Mouse (Mus musculus): ENCODE results near the gene Npr1. TPM values are rescaled to one million over a fixed set of nuclear protein-coding genes. Genes with fewer than 3 reads are reported as not detected.
A peak's percentile ranks its signal among the peaks of the same experiment; 100 is the strongest.

Gene Npr1
- polyA plus RNA-seq, 1 experiment from 2014 or later = 1.7 TPM

DNA sequence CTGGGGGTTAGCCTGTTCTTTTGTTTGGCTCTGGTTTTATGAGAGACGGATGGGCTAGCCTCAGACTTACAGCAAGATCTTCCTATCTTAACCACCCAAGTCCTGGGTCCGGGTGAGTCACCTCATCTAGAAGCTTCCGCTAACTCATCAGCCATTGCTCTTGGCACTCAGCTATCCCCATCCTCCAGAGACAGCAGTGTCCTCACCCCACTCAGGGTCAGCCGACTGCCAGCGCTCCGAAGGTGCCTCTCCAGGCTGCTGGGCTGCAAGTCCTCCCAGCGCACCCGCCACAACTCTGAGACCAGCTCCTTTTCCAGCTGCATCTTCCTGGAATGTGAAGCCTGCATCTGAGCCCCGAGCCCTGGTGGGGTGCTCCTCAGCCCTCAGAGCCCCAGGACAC lies 5.9 kb downstream of the Npr1 start:
- no peaks in the 10 kb centered on the region for H3K4me1 ChIP-seq (ENCODE audit: control insufficient read depth, insufficient read depth, low read length)
- H3K9ac ChIP-seq (replicated peaks; ENCODE audit: low read length) = no peak overlapping the region
- DNase-seq (ENCODE audit: low spot score) = no peak
- no peak overlapping the region for H3K4me3 ChIP-seq (ENCODE audit: low read depth, low read length)
- H3K9me3 ChIP-seq (replicated peaks; ENCODE audit: control insufficient read depth, low read length) = no peaks in the 10 kb centered on the region
- 83% methylated on average over 9 of the region's 9 CpGs for WGBS
- H3K4me2 ChIP-seq (ENCODE audit: low read depth, low read length) = no peak overlapping the region
- no peak for ATAC-seq (replicated peaks; ENCODE audit: insufficient number of reproducible peaks, low FRiP score, low TSS enrichment, low read depth)
- H3K27ac ChIP-seq (replicated peaks; ENCODE audit: low read depth, low read length) = no peak overlapping the region
- H3K36me3 ChIP-seq (replicated peaks; ENCODE audit: control insufficient read depth, insufficient read depth, low read depth, low read length) = no peaks in the 10 kb centered on the region
- H3K27me3 ChIP-seq (ENCODE audit: control insufficient read depth, insufficient read depth, low read length) = peaks cover 15% of the 10 kb centered on the region

DNA sequence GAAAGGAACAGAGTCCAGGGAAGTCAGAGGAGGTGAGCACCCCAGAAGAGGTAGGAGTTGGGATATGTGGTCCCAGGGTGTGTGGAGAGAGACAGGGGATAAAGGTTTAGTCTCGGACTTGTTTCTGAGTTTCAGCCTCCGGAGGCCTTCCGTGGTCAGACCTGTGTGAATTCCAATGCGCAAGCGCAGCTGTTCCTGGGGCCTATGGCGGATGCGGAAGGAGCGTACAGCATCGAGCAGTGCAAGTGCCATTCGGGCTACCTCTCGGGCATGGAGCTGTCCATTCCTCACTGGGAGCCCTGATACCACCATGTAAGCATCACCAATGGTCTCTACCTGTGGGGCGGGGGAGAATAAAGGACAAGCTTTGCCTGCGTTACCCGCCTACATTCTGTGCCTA lies 10.7 kb downstream of the Npr1 start:
- DNase-seq (ENCODE audit: low spot score) = no peak
- H3K36me3 ChIP-seq (replicated peaks; ENCODE audit: control insufficient read depth, insufficient read depth, low read depth, low read length) = no peaks in the 10 kb centered on the region
- H3K4me1 ChIP-seq (ENCODE audit: control insufficient read depth, insufficient read depth, low read length) = no peaks in the 10 kb centered on the region
- H3K27me3 ChIP-seq (ENCODE audit: control insufficient read depth, insufficient read depth, low read length) = no peaks in the 10 kb centered on the region
- H3K9me3 ChIP-seq (replicated peaks; ENCODE audit: control insufficient read depth, low read length) = no peaks in the 10 kb centered on the region
- H3K9ac ChIP-seq (replicated peaks; ENCODE audit: low read length) = no peak overlapping the region
- H3K4me2 ChIP-seq (ENCODE audit: low read depth, low read length) = no peak overlapping the region
- H3K4me3 ChIP-seq (ENCODE audit: low read depth, low read length) = no peak overlapping the region
- H3K27ac ChIP-seq (replicated peaks; ENCODE audit: low read depth, low read length) = no peak overlapping the region
- 88% methylated on average over 14 of the region's 14 CpGs for WGBS
- no peak for ATAC-seq (replicated peaks; ENCODE audit: insufficient number of reproducible peaks, low FRiP score, low TSS enrichment, low read depth)

DNA sequence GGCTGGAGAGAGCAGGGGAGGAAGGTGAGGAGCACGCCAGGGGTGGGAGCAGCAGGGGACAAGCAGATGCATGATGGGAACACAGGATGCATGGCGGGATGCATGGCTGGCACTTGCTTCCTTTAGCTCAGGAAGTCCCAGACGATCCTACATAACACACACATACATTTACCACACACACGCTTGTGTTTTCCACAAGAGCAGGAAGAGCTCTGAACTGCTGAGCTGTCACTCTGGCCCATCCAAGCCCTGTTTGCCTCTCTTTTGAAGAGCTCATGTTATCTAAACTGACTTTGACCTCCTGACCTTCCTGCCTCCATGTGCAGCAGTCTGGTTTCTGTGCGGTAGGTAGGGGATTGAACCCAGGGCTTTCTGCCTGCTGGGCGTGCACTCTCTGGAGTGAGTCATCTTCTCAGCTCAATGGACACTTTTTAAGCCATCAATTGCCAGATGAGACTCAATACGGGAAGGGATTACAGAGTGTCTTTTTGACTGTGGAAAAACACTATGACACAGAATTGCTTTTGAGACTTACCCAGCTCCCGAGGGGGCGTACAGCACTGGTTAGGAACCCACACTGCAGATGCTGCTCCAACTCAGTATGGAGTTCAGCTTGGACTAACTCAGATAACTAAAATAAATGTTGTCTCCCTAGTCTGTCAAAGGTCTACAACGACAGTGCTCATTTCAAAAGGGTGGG lies 14.1 kb downstream of the Npr1 start:
- no peak overlapping the region for H3K4me3 ChIP-seq (ENCODE audit: low read depth, low read length)

DNA sequence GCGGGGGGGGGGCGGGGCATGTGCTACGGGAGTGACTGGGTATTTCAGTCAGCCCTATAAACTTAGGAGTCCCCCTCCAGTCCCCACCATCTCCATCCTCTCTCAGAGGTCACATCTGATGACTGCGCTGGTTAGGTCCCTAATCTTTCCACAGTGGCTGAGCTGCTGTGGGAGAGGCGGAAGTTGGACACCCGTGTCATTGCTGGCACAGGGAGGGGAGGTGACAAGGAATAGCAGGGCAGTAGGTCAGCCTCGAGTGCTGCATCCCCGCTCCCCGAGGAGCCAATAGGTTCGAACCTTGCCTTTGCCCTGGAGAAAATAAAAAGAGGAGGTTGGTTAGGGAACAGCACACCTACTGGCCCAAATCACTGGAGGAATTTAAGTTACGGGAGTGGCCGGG lies 14.8 kb downstream of the Npr1 start:
- ATAC-seq (replicated peaks; ENCODE audit: insufficient number of reproducible peaks, low FRiP score, low TSS enrichment, low read depth) (no peak), DNase-seq (ENCODE audit: low spot score) (no peak)
- no peak overlapping the region for H3K4me3 ChIP-seq (ENCODE audit: low read depth, low read length)
- 0 out of 2 replicates have a peak overlapping the region, but pooled peaks have one; percentile 9 for H3K9ac ChIP-seq (replicated peaks; ENCODE audit: low read length)
- H3K4me1 ChIP-seq (ENCODE audit: control insufficient read depth, insufficient read depth, low read length) = no peaks in the 10 kb centered on the region; the same call in 1 of the 2 replicates
- H3K27me3 ChIP-seq (ENCODE audit: control insufficient read depth, insufficient read depth, low read length) = no peaks in the 10 kb centered on the region
- H3K4me2 ChIP-seq (ENCODE audit: low read depth, low read length) = no peak overlapping the region
- H3K9me3 ChIP-seq (replicated peaks; ENCODE audit: control insufficient read depth, low read length) = no peaks in the 10 kb centered on the region
- 30% methylated on average over 12 of the region's 12 CpGs for WGBS
- no peak overlapping the region for H3K27ac ChIP-seq (replicated peaks; ENCODE audit: low read depth, low read length)
- H3K36me3 ChIP-seq (replicated peaks; ENCODE audit: control insufficient read depth, insufficient read depth, low read depth, low read length) = no peaks in the 10 kb centered on the region

More for the DNA sequence above, 14.1 kb downstream of the Npr1 start:
- Histone ChIP-seq H3K9ac (replicated peaks; ENCODE audit: low read length) (no peak overlapping the region), H3K4me1 (ENCODE audit: control insufficient read depth, insufficient read depth, low read length) (no peaks in the 10 kb centered on the region; the same call in 1 of the 2 replicates), H3K36me3 (replicated peaks; ENCODE audit: control insufficient read depth, insufficient read depth, low read depth, low read length) (no peaks in the 10 kb centered on the region), H3K27ac (replicated peaks; ENCODE audit: low read depth, low read length) (no peak overlapping the region), H3K9me3 (replicated peaks; ENCODE audit: control insufficient read depth, low read length) (no peaks in the 10 kb centered on the region), H3K27me3 (ENCODE audit: control insufficient read depth, insufficient read depth, low read length) (no peaks in the 10 kb centered on the region), H3K4me2 (ENCODE audit: low read depth, low read length) (no peak overlapping the region)
- WGBS = 47% methylated on average over 10 of the region's 10 CpGs
- ATAC-seq (replicated peaks; ENCODE audit: insufficient number of reproducible peaks, low FRiP score, low TSS enrichment, low read depth) (no peak), DNase-seq (ENCODE audit: low spot score) (no peak)

DNA sequence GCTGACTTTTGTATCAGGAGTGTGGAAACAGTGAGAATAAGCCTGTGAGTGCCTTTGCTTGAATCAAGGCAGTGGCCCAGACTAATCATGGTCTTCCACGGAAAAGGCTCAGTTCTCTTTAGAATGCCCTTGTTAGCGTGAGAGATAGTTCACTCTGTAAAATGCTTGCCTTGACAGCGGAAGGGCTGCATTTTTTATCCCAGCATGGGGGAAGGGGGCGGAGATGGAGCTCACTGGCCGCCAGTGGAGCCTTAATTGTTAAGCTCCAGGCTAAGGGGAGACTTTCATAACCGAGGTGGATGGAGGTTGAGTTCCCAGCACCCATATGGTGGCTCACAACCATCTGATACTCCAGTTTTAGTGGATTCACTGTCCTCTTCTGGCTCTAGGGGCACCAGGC lies 17.0 kb downstream of the Npr1 start:
- no peak overlapping the region for H3K9ac ChIP-seq (replicated peaks; ENCODE audit: low read length)
- ATAC-seq (replicated peaks; ENCODE audit: insufficient number of reproducible peaks, low FRiP score, low TSS enrichment, low read depth) (no peak), DNase-seq (ENCODE audit: low spot score) (no peak)
- no peak overlapping the region for H3K27ac ChIP-seq (replicated peaks; ENCODE audit: low read depth, low read length)
- no peaks in the 10 kb centered on the region for H3K27me3 ChIP-seq (ENCODE audit: control insufficient read depth, insufficient read depth, low read length)
- no peaks in the 10 kb centered on the region; the same call in 1 of the 2 replicates for H3K4me1 ChIP-seq (ENCODE audit: control insufficient read depth, insufficient read depth, low read length)
- H3K36me3 ChIP-seq (replicated peaks; ENCODE audit: control insufficient read depth, insufficient read depth, low read depth, low read length) = no peaks in the 10 kb centered on the region
- no peak overlapping the region for H3K4me3 ChIP-seq (ENCODE audit: low read depth, low read length)
- H3K4me2 ChIP-seq (ENCODE audit: low read depth, low read length) = no peak overlapping the region
- WGBS = 36% methylated on average over 6 of the region's 6 CpGs
- H3K9me3 ChIP-seq (replicated peaks; ENCODE audit: control insufficient read depth, low read length) = no peaks in the 10 kb centered on the region

DNA sequence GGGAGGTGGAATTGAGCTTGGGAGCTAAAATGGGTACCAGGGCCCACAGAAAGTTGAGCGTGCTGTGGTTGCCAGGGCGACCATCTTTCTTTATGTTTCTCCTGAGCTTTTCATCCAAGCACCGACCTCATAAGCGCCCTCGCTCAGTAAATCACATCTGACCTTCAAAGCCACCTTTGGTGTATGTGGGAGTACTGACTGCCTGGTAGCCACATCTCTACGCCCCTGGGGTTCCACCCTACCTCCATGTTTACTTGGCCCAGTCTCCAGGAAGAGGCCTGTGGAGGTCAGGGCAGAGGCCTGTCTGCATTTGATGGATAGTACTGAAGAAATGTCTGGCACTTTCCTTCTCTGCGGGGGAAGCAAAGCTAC lies 18.6 kb downstream of the Npr1 start:
- 41% methylated on average over 7 of the region's 7 CpGs for WGBS
- H3K9me3 ChIP-seq (replicated peaks; ENCODE audit: control insufficient read depth, low read length) = no peaks in the 10 kb centered on the region
- DNase-seq (ENCODE audit: low spot score) = no peak
- H3K4me2 ChIP-seq (ENCODE audit: low read depth, low read length) = peak overlapping the region; percentile 29
- 0 out of 2 replicates have a peak, but pooled peaks have one; percentile 6 for ATAC-seq (replicated peaks; ENCODE audit: insufficient number of reproducible peaks, low FRiP score, low TSS enrichment, low read depth)
- no peaks in the 10 kb centered on the region; the same call in 1 of the 2 replicates for H3K4me1 ChIP-seq (ENCODE audit: control insufficient read depth, insufficient read depth, low read length)
- peak overlapping the region; percentile 43 for H3K9ac ChIP-seq (replicated peaks; ENCODE audit: low read length)
- H3K27me3 ChIP-seq (ENCODE audit: control insufficient read depth, insufficient read depth, low read length) = no peaks in the 10 kb centered on the region
- H3K4me3 ChIP-seq (ENCODE audit: low read depth, low read length) = peak overlapping the region; percentile 13; the same call in 1 of the 2 replicates
- no peaks in the 10 kb centered on the region for H3K36me3 ChIP-seq (replicated peaks; ENCODE audit: control insufficient read depth, insufficient read depth, low read depth, low read length)
- peak overlapping the region; percentile 80 for H3K27ac ChIP-seq (replicated peaks; ENCODE audit: low read depth, low read length)

DNA sequence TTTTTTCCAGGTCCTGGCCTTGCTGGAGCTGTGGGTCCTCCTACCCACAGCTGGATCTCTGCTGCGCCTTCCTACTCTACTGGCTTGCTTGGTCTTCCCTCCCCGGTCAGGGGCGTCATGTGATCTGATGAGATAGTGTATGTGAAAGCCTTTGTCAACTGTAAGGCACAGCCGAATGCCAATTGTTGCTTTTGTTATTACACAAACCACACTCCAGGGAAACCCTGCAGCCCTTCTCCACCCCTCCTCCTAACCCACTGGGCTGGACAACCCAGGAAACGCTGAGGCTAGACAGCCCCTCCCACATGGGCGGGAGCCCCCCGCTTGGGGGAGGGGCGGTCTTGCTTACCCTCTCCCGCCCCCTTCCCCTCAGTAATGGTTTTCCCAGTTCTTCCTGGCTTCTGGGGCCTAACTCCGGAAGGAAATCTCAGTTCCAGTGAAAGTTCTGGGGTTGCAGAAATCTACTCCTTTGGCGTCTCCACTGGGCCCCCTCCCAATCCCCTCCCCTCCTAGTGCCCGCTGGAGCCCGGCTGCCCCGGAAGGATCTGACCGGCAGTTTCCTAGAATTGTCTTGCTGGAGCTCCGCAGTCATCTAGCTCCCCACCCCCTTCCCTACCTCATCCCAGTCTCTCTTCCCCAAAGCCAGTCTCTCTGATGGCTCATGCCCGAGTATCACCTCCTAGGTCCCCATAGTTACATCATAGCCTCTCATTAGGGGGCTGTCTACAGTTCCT lies 19.1 kb downstream of the Npr1 start:
- peak; percentile 94 for ATAC-seq (replicated peaks; ENCODE audit: insufficient number of reproducible peaks, low FRiP score, low TSS enrichment, low read depth)
- H3K36me3 ChIP-seq (replicated peaks; ENCODE audit: control insufficient read depth, insufficient read depth, low read depth, low read length) = no peaks in the 10 kb centered on the region
- peak overlapping the region; percentile 80 for H3K27ac ChIP-seq (replicated peaks; ENCODE audit: low read depth, low read length)
- peak overlapping the region; percentile 13 for H3K4me3 ChIP-seq (ENCODE audit: low read depth, low read length)
- H3K9me3 ChIP-seq (replicated peaks; ENCODE audit: control insufficient read depth, low read length) = no peaks in the 10 kb centered on the region
- peak; percentile 95 for DNase-seq (ENCODE audit: low spot score)
- WGBS = under 1% methylated on average over 17 of the region's 17 CpGs
- H3K27me3 ChIP-seq (ENCODE audit: control insufficient read depth, insufficient read depth, low read length) = no peaks in the 10 kb centered on the region
- H3K4me1 ChIP-seq (ENCODE audit: control insufficient read depth, insufficient read depth, low read length) = no peaks in the 10 kb centered on the region; the same call in 1 of the 2 replicates
- H3K9ac ChIP-seq (replicated peaks; ENCODE audit: low read length) = peak overlapping the region; percentile 43
- peak overlapping the region; percentile 29 for H3K4me2 ChIP-seq (ENCODE audit: low read depth, low read length)
